Mouse (Mus musculus): Measurements from ENCODE around the gene Hadhb. TPM values are rescaled to one million over a fixed set of nuclear protein-coding genes. Genes with fewer than 3 reads are reported as not detected.
A peak's percentile ranks its signal among the peaks of the same experiment; 100 is the strongest.

Gene Hadhb
- total and polyA plus RNA-seq, 3 experiments = 1,187 to 2,338 (median 1,981) TPM

- Histone ChIP-seq H3K9ac (ENCODE audit: low read depth, low read length) (no peak overlapping the region), H3K79me2 (replicated peaks; ENCODE audit: control insufficient read depth, insufficient read depth, low read length) (no peaks in the 10 kb centered on the region), H3K4me1 (ENCODE audit: control insufficient read depth, insufficient read depth, low read length) (no peaks in the 10 kb centered on the region; the same call in 1 of the 2 replicates), H3K27me3 (ENCODE audit: control insufficient read depth, insufficient read depth, low read length) (peaks cover 8% of the 10 kb centered on the region), H3K4me3 (no peak overlapping the region), H3K36me3 (ENCODE audit: control insufficient read depth, insufficient read depth, low read length) (no peaks in the 10 kb centered on the region), H3K27ac (no peak overlapping the region)
- intact Hi-C loops (cut with DNase I) = no loop called here
- peak in 1 of 2 experiments; percentile 12 for DNase-seq
- 77% methylated on average over 6 of the region's 6 CpGs for WGBS
- TF ChIP-seq CTCF (IDR thresholded peaks at IDR 0.05) (no peak), POLR2A (IDR thresholded peaks at IDR 0.05; ENCODE audit: insufficient read depth, low read depth, low read length) (no peak), EP300 (IDR thresholded peaks at IDR 0.05; ENCODE audit: insufficient read depth, low read depth, low read length) (no peak)
These were observed 46.8 kb upstream of the Hadhb start for GRCm38 (mm10) chr5:30108233-30108632.

- Histone ChIP-seq H3K4me1 (ENCODE audit: control insufficient read depth, insufficient read depth, low read length) (peaks cover under 1% of the 10 kb centered on the region; the same call in 1 of the 2 replicates), H3K9ac (ENCODE audit: low read depth, low read length) (no peak overlapping the region), H3K36me3 (ENCODE audit: control insufficient read depth, insufficient read depth, low read length) (no peaks in the 10 kb centered on the region), H3K79me2 (replicated peaks; ENCODE audit: control insufficient read depth, insufficient read depth, low read length) (no peaks in the 10 kb centered on the region), H3K4me3 (no peak overlapping the region), H3K27ac (no peak overlapping the region), H3K27me3 (ENCODE audit: control insufficient read depth, insufficient read depth, low read length) (peaks cover 8% of the 10 kb centered on the region)
- no peak for DNase-seq
- WGBS = 87% methylated on average over 2 of the region's 2 CpGs
- TF ChIP-seq CTCF (IDR thresholded peaks at IDR 0.05) (no peak), POLR2A (IDR thresholded peaks at IDR 0.05; ENCODE audit: insufficient read depth, low read depth, low read length) (no peak), EP300 (IDR thresholded peaks at IDR 0.05; ENCODE audit: insufficient read depth, low read depth, low read length) (no peak)
- intact Hi-C loops (cut with DNase I) = loop anchor here (10.0 kb wide), 1 partner anchor 285 kb away; no protein-coding TSS in a partner anchor
These were observed 45.1 kb upstream of the Hadhb start for GRCm38 (mm10) chr5:30109899-30110298.

DNA sequence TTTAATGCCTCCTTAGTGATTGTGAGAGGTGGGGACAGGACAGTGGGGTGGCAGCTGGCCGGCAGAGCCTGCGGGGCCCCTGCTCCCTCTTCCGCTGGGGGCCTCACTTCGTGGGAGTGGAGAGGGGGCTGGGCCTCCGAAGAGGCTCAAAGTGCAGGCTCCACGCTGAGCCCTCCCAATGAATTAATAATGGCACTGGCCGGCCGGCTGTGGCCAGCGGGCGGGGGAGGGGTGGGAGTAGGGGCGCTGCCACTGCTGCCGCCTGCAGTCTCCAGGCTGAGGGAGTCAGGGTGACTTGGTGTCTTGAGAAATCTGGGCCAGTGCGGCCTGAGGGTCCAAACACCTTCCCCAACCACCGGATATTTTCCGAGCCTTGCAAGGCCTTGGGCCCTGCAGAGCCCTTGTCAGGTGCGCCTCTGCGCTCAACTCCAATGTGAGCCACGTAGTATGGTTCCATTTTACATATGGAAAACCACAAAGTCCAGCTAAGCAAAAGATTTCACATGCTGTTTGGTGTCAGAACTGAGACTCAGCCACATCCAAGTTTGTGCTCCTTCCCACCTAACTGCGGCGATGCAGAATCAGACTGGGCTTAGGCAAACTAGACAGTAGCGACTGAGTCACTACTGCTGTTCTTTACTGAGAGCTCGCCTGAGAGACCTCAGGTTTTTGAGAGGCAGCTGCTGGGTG lies 44.5 kb upstream of the Hadhb start:
- H3K27me3 ChIP-seq (ENCODE audit: control insufficient read depth, insufficient read depth, low read length) = peaks cover 3% of the 10 kb centered on the region; the same call in 1 of the 2 replicates
- intact Hi-C loops (cut with DNase I) = loop anchor here (10.0 kb wide), 1 partner anchor 286 kb away; no protein-coding TSS in a partner anchor
- TF ChIP-seq CTCF (IDR thresholded peaks at IDR 0.05) (no peak), EP300 (IDR thresholded peaks at IDR 0.05; ENCODE audit: insufficient read depth, low read depth, low read length) (no peak), POLR2A (IDR thresholded peaks at IDR 0.05; ENCODE audit: insufficient read depth, low read depth, low read length) (no peak)

DNA sequence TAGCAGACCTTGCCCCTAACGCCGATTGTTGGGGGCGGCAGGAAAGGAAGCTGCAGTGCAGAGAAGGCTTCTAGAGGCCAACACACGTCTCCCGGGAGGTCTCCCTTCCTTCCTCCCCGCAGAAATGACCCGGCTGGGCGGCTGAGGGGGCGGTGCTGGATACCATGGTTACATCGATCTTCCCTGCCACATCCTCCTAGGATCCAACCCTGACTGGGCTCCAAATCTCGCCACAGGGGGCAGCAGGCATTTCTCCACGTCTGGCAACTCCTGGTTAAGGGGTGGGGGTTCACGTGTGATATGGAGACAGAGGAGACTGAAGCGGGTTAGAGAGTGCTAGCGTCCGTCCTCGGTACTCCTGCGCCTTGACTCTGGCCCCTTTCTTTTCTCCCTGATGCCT lies 43.9 kb upstream of the Hadhb start:
- no peak overlapping the region for H3K27ac ChIP-seq
- intact Hi-C loops (cut with DNase I) = loop anchor here (10.0 kb wide), 1 partner anchor 286 kb away; no protein-coding TSS in a partner anchor
- peaks cover 2% of the 10 kb centered on the region; the same call in 1 of the 2 replicates for H3K27me3 ChIP-seq (ENCODE audit: control insufficient read depth, insufficient read depth, low read length)
- peak; percentile 55 for TF ChIP-seq CTCF (IDR thresholded peaks at IDR 0.05)
- no peak for TF ChIP-seq POLR2A (IDR thresholded peaks at IDR 0.05; ENCODE audit: insufficient read depth, low read depth, low read length)
- H3K79me2 ChIP-seq (replicated peaks; ENCODE audit: control insufficient read depth, insufficient read depth, low read length) = no peaks in the 10 kb centered on the region
- H3K9ac ChIP-seq (ENCODE audit: low read depth, low read length) = no peak overlapping the region
- WGBS = 7% methylated on average over 18 of the region's 18 CpGs
- DNase-seq = peak; percentile 43 to 57
- H3K36me3 ChIP-seq (ENCODE audit: control insufficient read depth, insufficient read depth, low read length) = no peaks in the 10 kb centered on the region
- H3K4me1 ChIP-seq (ENCODE audit: control insufficient read depth, insufficient read depth, low read length) = peaks cover 1% of the 10 kb centered on the region; the same call in 1 of the 2 replicates
- peak overlapping the region; percentile 26 for H3K4me3 ChIP-seq

More for the DNA sequence above, 44.5 kb upstream of the Hadhb start:
- Histone ChIP-seq H3K79me2 (replicated peaks; ENCODE audit: control insufficient read depth, insufficient read depth, low read length) (no peaks in the 10 kb centered on the region), H3K9ac (ENCODE audit: low read depth, low read length) (no peak overlapping the region), H3K36me3 (ENCODE audit: control insufficient read depth, insufficient read depth, low read length) (no peaks in the 10 kb centered on the region), H3K4me3 (no peak overlapping the region; the same call in 1 of the 2 replicates), H3K4me1 (ENCODE audit: control insufficient read depth, insufficient read depth, low read length) (peaks cover 1% of the 10 kb centered on the region; the same call in 1 of the 2 replicates), H3K27ac (no peak overlapping the region)
- DNase-seq = peak in 1 of 2 experiments; percentile 15
- 43% methylated on average over 22 of the region's 22 CpGs for WGBS

GRCm38 (mm10) chr5:30111771-30112170 lies 43.3 kb upstream of the Hadhb start:
- Histone ChIP-seq H3K79me2 (replicated peaks; ENCODE audit: control insufficient read depth, insufficient read depth, low read length) (no peaks in the 10 kb centered on the region), H3K27me3 (ENCODE audit: control insufficient read depth, insufficient read depth, low read length) (peaks cover 2% of the 10 kb centered on the region; the same call in 1 of the 2 replicates)

More at GRCm38 (mm10) chr5:30111771-30112170, 43.3 kb upstream of the Hadhb start:
- intact Hi-C loops (cut with DNase I) = loop anchor here (10.0 kb wide), 1 partner anchor 287 kb away; no protein-coding TSS in a partner anchor
- Histone ChIP-seq H3K27ac (no peak overlapping the region), H3K9ac (ENCODE audit: low read depth, low read length) (no peak overlapping the region), H3K36me3 (ENCODE audit: control insufficient read depth, insufficient read depth, low read length) (no peaks in the 10 kb centered on the region), H3K4me3 (no peak overlapping the region), H3K4me1 (ENCODE audit: control insufficient read depth, insufficient read depth, low read length) (peaks cover 1% of the 10 kb centered on the region; the same call in 1 of the 2 replicates)
- DNase-seq = no peak
- WGBS = 68% methylated on average over 3 of the region's 3 CpGs
- TF ChIP-seq CTCF (IDR thresholded peaks at IDR 0.05) (no peak; the same call in 1 of the 2 replicates), POLR2A (IDR thresholded peaks at IDR 0.05; ENCODE audit: insufficient read depth, low read depth, low read length) (no peak), EP300 (IDR thresholded peaks at IDR 0.05; ENCODE audit: insufficient read depth, low read depth, low read length) (no peak)

All from heart, adult 2 months (tissue).